Mouse (Mus musculus): ENCODE data around the gene Srrd.

DNA sequence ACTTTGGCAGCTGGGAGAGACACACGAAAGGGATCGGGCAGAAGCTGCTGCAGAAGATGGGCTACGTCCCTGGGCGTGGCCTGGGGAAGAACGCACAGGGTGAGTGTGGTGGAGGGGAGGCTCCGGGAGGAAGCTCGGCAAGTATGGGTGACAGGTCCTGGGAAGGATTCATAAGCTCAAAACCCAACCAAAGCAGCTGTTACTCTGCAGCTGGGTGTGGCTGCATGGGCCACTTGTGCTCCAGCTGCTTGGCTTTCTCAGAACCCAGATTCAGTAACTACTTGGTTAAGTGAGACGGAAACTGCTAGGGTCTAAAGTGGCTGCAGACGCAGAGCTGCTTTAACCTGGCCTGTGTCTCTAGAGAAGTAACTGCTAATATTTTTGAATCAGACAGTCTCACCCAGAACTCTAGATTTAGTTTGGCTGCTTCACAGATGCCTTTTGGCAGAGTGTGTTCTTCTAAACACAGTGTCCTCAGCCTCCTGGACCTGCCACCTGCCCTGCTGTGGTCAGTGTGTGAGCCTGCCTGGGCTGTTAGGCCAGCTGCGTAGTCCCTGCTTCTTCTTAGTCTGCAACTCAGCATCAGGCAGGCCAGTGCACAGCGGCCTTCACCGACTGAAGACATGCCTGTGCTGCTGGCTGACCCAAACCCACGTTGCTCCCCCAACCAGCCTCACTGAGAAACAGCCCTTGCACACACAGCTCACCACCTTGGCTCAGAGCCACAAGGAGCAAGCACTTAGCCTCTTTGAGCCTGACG, 12.9 kb downstream of the Srrd start:
- TF ChIP-seq CTCF (conservative IDR thresholded peaks at IDR 0.05; ENCODE audit: low read length) (no peak), POU5F1 (IDR thresholded peaks at IDR 0.05; ENCODE audit: borderline replicate concordance, low read length) (no peak), NANOG (IDR thresholded peaks at IDR 0.05; ENCODE audit: borderline replicate concordance, low read length) (no peak)
